Mouse (Mus musculus): ENCODE results near the gene Nfu1. TPM values are rescaled to one million over a fixed set of nuclear protein-coding genes. Genes with fewer than 3 reads are reported as not detected.
"Not testable (repeated sequence)": the region's sequence is repeated elsewhere in the genome, so short reads cannot be mapped to it uniquely, and the experiment has no call there.

Gene Nfu1
- total and polyA plus RNA-seq, 2 experiments from 2014 or later = 166 to 338 TPM

- H3K4me2 ChIP-seq (ENCODE audit: low read depth, low read length) = peak within 1 kb of the TSS; percentile 82
- peaks cover 7% of the 10 kb centered on the region; the same call in 1 of the 2 replicates for H3K4me1 ChIP-seq (ENCODE audit: insufficient read depth, low read length)
- peak within 1 kb of the TSS; percentile 97 for H3K27ac ChIP-seq
- under 1% methylated on average over 66 of the region's 68 CpGs for WGBS
- H3K9me3 ChIP-seq (ENCODE audit: low read length) = no peaks in the 10 kb centered on the region
- DNase-seq (ENCODE audit: low spot score) (peak; percentile 97), ATAC-seq (peak; percentile 97)
- peak within 1 kb of the TSS; percentile 87 for H3K9ac ChIP-seq (replicated peaks; ENCODE audit: low read length)
- peak; percentile 31; the same call in 1 of the 2 replicates for TF ChIP-seq CTCF (IDR thresholded peaks at IDR 0.05; ENCODE audit: low read depth)
- no peaks in the 10 kb centered on the region for H3K36me3 ChIP-seq (ENCODE audit: insufficient read depth, low read length)
- peak within 1 kb of the TSS; percentile 97 for H3K4me3 ChIP-seq (ENCODE audit: low read length)
- no peaks in the 10 kb centered on the region for H3K27me3 ChIP-seq (ENCODE audit: insufficient read depth, low read length)
These were observed 33.5 kb downstream of the Nfu1 start, which contains the start of gene Gfpt1 for GRCm38 (mm10) chr6:87042337-87043130. Gfpt1 (plus strand) TSS chr6:87042846.

DNA sequence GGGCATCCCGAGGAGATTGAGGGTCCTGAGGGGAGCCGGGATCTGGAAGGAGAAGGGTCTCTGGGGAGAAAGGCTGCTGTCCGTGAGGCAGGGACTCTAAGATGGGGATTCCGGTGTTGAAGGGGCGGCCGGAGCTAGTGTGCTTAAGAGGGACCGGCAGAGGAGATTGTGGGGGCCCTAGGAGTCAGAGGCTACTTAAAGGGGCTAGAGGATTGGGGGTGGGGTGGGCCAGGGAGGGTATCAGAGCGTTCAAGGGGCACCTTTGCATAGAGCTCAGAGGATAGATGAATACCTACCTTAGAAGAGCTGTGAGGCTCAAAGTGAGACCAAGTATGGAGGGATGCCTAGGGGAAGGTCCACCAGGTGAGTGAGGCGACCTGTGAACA is 34.1 kb downstream of the Nfu1 start:
- no peaks in the 10 kb centered on the region for H3K27me3 ChIP-seq (ENCODE audit: insufficient read depth, low read length)
- DNase-seq (ENCODE audit: low spot score) (no peak), ATAC-seq (no peak; the same call in 1 of the 2 replicates)
- H3K27ac ChIP-seq = peak overlapping the region; percentile 97
- TF ChIP-seq CTCF (IDR thresholded peaks at IDR 0.05; ENCODE audit: low read depth) = no peak
- H3K4me3 ChIP-seq (ENCODE audit: low read length) = peak overlapping the region; percentile 97
- no peaks in the 10 kb centered on the region for H3K9me3 ChIP-seq (ENCODE audit: low read length)
- H3K9ac ChIP-seq (replicated peaks; ENCODE audit: low read length) = peak overlapping the region; percentile 87
- WGBS = 2% methylated on average over 9 of the region's 9 CpGs
- H3K4me1 ChIP-seq (ENCODE audit: insufficient read depth, low read length) = peaks cover 7% of the 10 kb centered on the region; the same call in 1 of the 2 replicates
- H3K36me3 ChIP-seq (ENCODE audit: insufficient read depth, low read length) = no peaks in the 10 kb centered on the region
- peak overlapping the region; percentile 82 for H3K4me2 ChIP-seq (ENCODE audit: low read depth, low read length)

- Histone ChIP-seq H3K4me2 (ENCODE audit: low read depth, low read length) (no peak overlapping the region), H3K27me3 (ENCODE audit: insufficient read depth, low read length) (no peaks in the 10 kb centered on the region), H3K27ac (no peak overlapping the region), H3K36me3 (ENCODE audit: insufficient read depth, low read length) (no peaks in the 10 kb centered on the region), H3K4me3 (ENCODE audit: low read length) (no peak overlapping the region), H3K4me1 (ENCODE audit: insufficient read depth, low read length) (peaks cover 7% of the 10 kb centered on the region; the same call in 1 of the 2 replicates), H3K9me3 (ENCODE audit: low read length) (no peaks in the 10 kb centered on the region), H3K9ac (replicated peaks; ENCODE audit: low read length) (no peak overlapping the region)
- 85% methylated on average over 2 of the region's 2 CpGs for WGBS
- no peak for TF ChIP-seq CTCF (IDR thresholded peaks at IDR 0.05; ENCODE audit: low read depth)
- ATAC-seq (no peak), DNase-seq (ENCODE audit: low spot score) (no peak)
These were observed 35.9 kb downstream of the Nfu1 start for GRCm38 (mm10) chr6:87044895-87045294.

DNA sequence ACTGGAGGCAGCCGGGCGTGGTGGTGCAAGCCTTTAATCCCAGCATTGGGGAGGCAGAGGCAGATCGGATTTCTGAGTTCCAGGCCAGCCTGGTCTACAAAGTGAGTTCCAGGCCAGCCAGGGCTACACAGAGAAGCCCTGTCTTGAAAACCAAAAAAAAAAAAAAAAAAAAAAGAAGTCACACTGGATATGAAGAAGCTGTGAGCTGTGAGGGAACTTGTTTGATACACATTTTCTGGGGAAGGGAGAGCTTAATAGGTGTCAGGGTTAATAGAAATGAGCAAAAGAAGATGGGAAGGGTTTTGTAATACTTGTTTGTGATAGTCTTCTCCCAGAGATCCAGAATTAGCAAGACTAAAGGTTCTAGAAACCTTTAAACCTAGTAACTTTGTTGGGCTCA is 36.5 kb downstream of the Nfu1 start:
- WGBS = 77% methylated on average over 3 of the region's 3 CpGs

GRCm38 (mm10) chr6:87048712-87049111 is 39.7 kb downstream of the Nfu1 start:
- not testable (repeated sequence) for H3K4me2 ChIP-seq (ENCODE audit: low read depth, low read length); H3K27ac ChIP-seq; DNase-seq (ENCODE audit: low spot score); H3K27me3 ChIP-seq (ENCODE audit: insufficient read depth, low read length); H3K9ac ChIP-seq (replicated peaks; ENCODE audit: low read length); H3K9me3 ChIP-seq (ENCODE audit: low read length); H3K4me3 ChIP-seq (ENCODE audit: low read length); ATAC-seq; H3K4me1 ChIP-seq (ENCODE audit: insufficient read depth, low read length)
- peaks cover 18% of the 10 kb centered on the region; the same call in 1 of the 2 replicates for H3K36me3 ChIP-seq (ENCODE audit: insufficient read depth, low read length)
- 99% methylated on average over 7 of the region's 7 CpGs for WGBS

More for the DNA sequence above, 36.5 kb downstream of the Nfu1 start:
- DNase-seq (ENCODE audit: low spot score) = no peak
- Histone ChIP-seq H3K9me3 (ENCODE audit: low read length) (no peaks in the 10 kb centered on the region), H3K27me3 (ENCODE audit: insufficient read depth, low read length) (no peaks in the 10 kb centered on the region), H3K4me2 (ENCODE audit: low read depth, low read length) (no peak overlapping the region), H3K9ac (replicated peaks; ENCODE audit: low read length) (no peak overlapping the region), H3K36me3 (ENCODE audit: insufficient read depth, low read length) (no peaks in the 10 kb centered on the region), H3K4me3 (ENCODE audit: low read length) (no peak overlapping the region), H3K27ac (no peak overlapping the region), H3K4me1 (ENCODE audit: insufficient read depth, low read length) (peaks cover 7% of the 10 kb centered on the region; the same call in 1 of the 2 replicates)
- no peak for ATAC-seq
- no peak for TF ChIP-seq CTCF (IDR thresholded peaks at IDR 0.05; ENCODE audit: low read depth)

GRCm38 (mm10) chr6:87051886-87052425 is 42.9 kb downstream of the Nfu1 start:
- TF ChIP-seq CTCF (IDR thresholded peaks at IDR 0.05; ENCODE audit: low read depth) = no peak
- Histone ChIP-seq H3K4me2 (ENCODE audit: low read depth, low read length) (no peak overlapping the region), H3K27me3 (ENCODE audit: insufficient read depth, low read length) (no peaks in the 10 kb centered on the region), H3K9ac (replicated peaks; ENCODE audit: low read length) (no peak overlapping the region), H3K36me3 (ENCODE audit: insufficient read depth, low read length) (peaks cover 31% of the 10 kb centered on the region; the same call in 1 of the 2 replicates), H3K9me3 (ENCODE audit: low read length) (no peaks in the 10 kb centered on the region), H3K4me1 (ENCODE audit: insufficient read depth, low read length) (no peaks in the 10 kb centered on the region), H3K4me3 (ENCODE audit: low read length) (no peak overlapping the region), H3K27ac (no peak overlapping the region)
- ATAC-seq (no peak), DNase-seq (ENCODE audit: low spot score) (no peak)
- WGBS = 89% methylated on average over 10 of the region's 10 CpGs
